Mouse (Mus musculus): ENCODE data around the gene Zfp281.

GRCm38 (mm10) chr1:136587761-136588405, 36.8 kb upstream of the Zfp281 start:
- TF ChIP-seq GATA1 (IDR thresholded peaks at IDR 0.05; ENCODE audit: borderline replicate concordance, low read length) (no peak), FLI1 (IDR thresholded peaks at IDR 0.05; ENCODE audit: low read length) (no peak)

Measured in megakaryocyte, embryonic 14.5 days (primary cell).